Mouse (Mus musculus) Patski (cell line): ENCODE results near the gene Sds. TPM values are rescaled to one million over a fixed set of nuclear protein-coding genes. Genes with fewer than 3 reads are reported as not detected.
A peak's percentile ranks its signal among the peaks of the same experiment; 100 is the strongest.

Experiments
- ATAC-seq: fragments of 100-300 bp; one replicate; pipeline ENCODE4 v1.8.0; 2021
- CTCF ChIA-PET: fragments of 350-600 bp; sonication (Branson Sonifier 250); formaldehyde crosslinking; loops from one replicate; lab custom pipeline; 2022; ENCODE audit warnings: inconsistent platforms; lab: Charles Lee
- POLR2A ChIA-PET: fragments of 350-600 bp; sonication (Branson Sonifier 250); formaldehyde crosslinking; loops from one replicate; lab custom pipeline; 2022; ENCODE audit warnings: antibody characterized with exemption, inconsistent platforms; lab: Charles Lee
- DNase-seq: peaks from one replicate; pipeline ENCODE4 v3.0.0-alpha.2; 2011; ENCODE audit warnings: low read depth, low spot score
- H3K27me3 ChIP-seq: fragments of 371-371 bp; one replicate; pipeline ENCODE4 v1.5.1; 2021
- CTCF ChIP-seq: fragments of 100-300 bp; IDR thresholded peaks from one replicate; pipeline ENCODE4 v1.5.1; 2021
- in situ Hi-C: fragments of 300-500 bp; cut with MboI; formaldehyde crosslinking; loops from 3 replicates; pipeline ENCODE4 v1.11.1; 2018; ENCODE audit warnings: low pct_unique_long_range_greater_than_20kb, mixed read lengths
- polyA plus RNA-seq: library from polyadenylated mRNA; unstranded; gene quantifications from one replicate; pipeline ENCODE4 v1.2.3, GENCODE M21; 2021

Gene Sds
- polyA plus RNA-seq, 1 experiment from 2014 or later = 1.3 TPM

- ChIA-PET POLR2A (no interaction called here), CTCF (interaction anchor here (0.7 to 1.1 kb wide), 3 partner anchors 10 to 250 kb away, joined by 3 to 6 read pairs (median 3); no protein-coding TSS in a partner anchor)
- DNase-seq (peak; percentile 28), ATAC-seq (peak; percentile 65)
- in situ Hi-C loops = loop anchor here (10.0 kb wide), 1 partner anchor 186 kb away; no protein-coding TSS in a partner anchor
- TF ChIP-seq CTCF = no peak
- H3K27me3 ChIP-seq = peaks cover 40% of the 10 kb centered on the region
Observed at GRCm38 (mm10) chr5:120440733-120441132, 35.6 kb upstream of the Sds start.

GRCm38 (mm10) chr5:120447305-120447704, 29.0 kb upstream of the Sds start:
- ChIA-PET POLR2A (interaction anchor here (1.4 kb wide), 1 partner anchor 10 kb away, joined by 3 read pairs; no protein-coding TSS in a partner anchor), CTCF (interaction anchor here (1.2 kb wide), 1 partner anchor 11 kb away, joined by 3 read pairs; no protein-coding TSS in a partner anchor)
- in situ Hi-C loops = loop anchor here (10.0 kb wide), 1 partner anchor 193 kb away; no protein-coding TSS in a partner anchor
- no peak for TF ChIP-seq CTCF
- ATAC-seq (no peak), DNase-seq (no peak)
- H3K27me3 ChIP-seq = peaks cover 24% of the 10 kb centered on the region

GRCm38 (mm10) chr5:120454756-120455337, 21.5 kb upstream of the Sds start:
- no peak for DNase-seq
- POLR2A ChIA-PET = no interaction called here
- peaks cover 24% of the 10 kb centered on the region for H3K27me3 ChIP-seq
- no peak for TF ChIP-seq CTCF
- CTCF ChIA-PET = no interaction called here
- ATAC-seq = no peak
- in situ Hi-C loops = no loop called here

GRCm38 (mm10) chr5:120456253-120456652, 20.1 kb upstream of the Sds start:
- H3K27me3 ChIP-seq = peaks cover 17% of the 10 kb centered on the region
- ChIA-PET CTCF (no interaction called here), POLR2A (no interaction called here)
- DNase-seq (no peak), ATAC-seq (no peak)
- in situ Hi-C loops = no loop called here
- no peak for TF ChIP-seq CTCF

GRCm38 (mm10) chr5:120456841-120457554, 19.3 kb upstream of the Sds start:
- CTCF ChIA-PET = interaction anchor here (1.9 kb wide), 1 partner anchor 10 kb away, joined by 7 read pairs; no protein-coding TSS in a partner anchor
- no peak for TF ChIP-seq CTCF
- POLR2A ChIA-PET = interaction anchor here (1.0 kb wide), 1 partner anchor 10 kb away, joined by 3 read pairs; no protein-coding TSS in a partner anchor
- ATAC-seq (no peak), DNase-seq (no peak)
- H3K27me3 ChIP-seq = peaks cover 15% of the 10 kb centered on the region
- in situ Hi-C loops = no loop called here

GRCm38 (mm10) chr5:120457628-120458027, 18.7 kb upstream of the Sds start:
- DNase-seq = no peak
- POLR2A ChIA-PET = interaction anchor here (1.0 kb wide), 1 partner anchor 11 kb away, joined by 3 read pairs; no protein-coding TSS in a partner anchor
- in situ Hi-C loops = no loop called here
- CTCF ChIA-PET = interaction anchor here (0.8 to 1.9 kb wide), 2 partner anchors 9 to 16 kb away, joined by 3 to 7 read pairs; no protein-coding TSS in a partner anchor
- TF ChIP-seq CTCF = peak; percentile 83
- H3K27me3 ChIP-seq = peaks cover 15% of the 10 kb centered on the region
- peak; percentile 11 for ATAC-seq

DNA sequence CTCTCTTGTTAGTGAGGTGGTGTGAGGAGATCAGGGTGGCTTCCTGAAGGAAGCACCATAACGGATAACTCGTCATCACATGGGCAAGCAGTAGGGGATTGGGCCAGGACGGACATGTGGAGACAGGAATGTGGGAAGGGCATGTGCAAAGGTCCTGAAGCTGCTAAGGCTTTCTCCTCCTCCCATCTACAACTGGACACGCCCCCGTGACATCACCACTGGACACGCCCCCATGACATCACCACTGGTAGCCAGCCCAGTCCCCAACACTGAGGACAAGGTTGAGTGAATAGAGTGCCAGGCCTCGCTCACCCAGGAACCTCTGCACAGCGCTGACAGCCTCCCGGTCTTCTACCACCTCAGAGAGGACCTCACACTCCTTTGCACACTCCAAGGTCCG, 17.2 kb upstream of the Sds start:
- H3K27me3 ChIP-seq = peaks cover 11% of the 10 kb centered on the region
- ChIA-PET CTCF (no interaction called here), POLR2A (no interaction called here)
- no peak for TF ChIP-seq CTCF
- in situ Hi-C loops = no loop called here
- ATAC-seq (no peak), DNase-seq (no peak)

GRCm38 (mm10) chr5:120461902-120462301, 14.4 kb upstream of the Sds start:
- CTCF ChIA-PET = no interaction called here
- H3K27me3 ChIP-seq = no peaks in the 10 kb centered on the region
- in situ Hi-C loops = no loop called here
- POLR2A ChIA-PET = no interaction called here
- no peak for ATAC-seq
- no peak for TF ChIP-seq CTCF
- DNase-seq = no peak

- no peak for DNase-seq
- ChIA-PET CTCF (interaction anchor here (1.0 to 3.1 kb wide), 3 partner anchors 12 to 141 kb away, joined by 3 to 11 read pairs (median 3); partner anchors contain the start of gene Sds), POLR2A (no interaction called here)
- TF ChIP-seq CTCF = peak; percentile 61
- in situ Hi-C loops = no loop called here
- no peaks in the 10 kb centered on the region for H3K27me3 ChIP-seq
- no peak for ATAC-seq
Observed at GRCm38 (mm10) chr5:120464321-120464720, 12.0 kb upstream of the Sds start.

GRCm38 (mm10) chr5:120465062-120465461, 11.3 kb upstream of the Sds start:
- ATAC-seq (no peak), DNase-seq (no peak)
- in situ Hi-C loops = no loop called here
- no peaks in the 10 kb centered on the region for H3K27me3 ChIP-seq
- CTCF ChIA-PET = interaction anchor here (3.1 kb wide), 1 partner anchor 140 kb away, joined by 11 read pairs; no protein-coding TSS in a partner anchor
- TF ChIP-seq CTCF = peak; percentile 73
- POLR2A ChIA-PET = no interaction called here
